Mouse (Mus musculus): ENCODE measurements at regions not wholly inside any gene's neighbourhood (a gene's known extent, or its start where the extent isn't known, plus 50 kb on each side); places are given as distances from the start of the nearest gene placed in this dataset.
A peak's percentile ranks its signal among the peaks of the same experiment; 100 is the strongest.

- intact Hi-C loops (cut with DNase I) = no loop called here
- DNase-seq = no peak
These were observed 128.7 kb upstream of the Ankrd55 start for GRCm38 (mm10) chr13:112159430-112160172.

- intact Hi-C loops (cut with DNase I) = no loop called here
- peak; percentile 82 for DNase-seq
These were observed 128.0 kb upstream of the Ankrd55 start for GRCm38 (mm10) chr13:112160173-112160641.

GRCm38 (mm10) chr13:112160726-112161125 is 127.5 kb upstream of the Ankrd55 start:
- no peak for DNase-seq
- intact Hi-C loops (cut with DNase I) = no loop called here

GRCm38 (mm10) chr13:112161886-112162285 is 126.4 kb upstream of the Ankrd55 start:
- no peak for DNase-seq
- intact Hi-C loops (cut with DNase I) = no loop called here

GRCm38 (mm10) chr13:112165921-112166320 is 122.3 kb upstream of the Ankrd55 start:
- DNase-seq = peak; percentile 18
- intact Hi-C loops (cut with DNase I) = no loop called here

- peak; percentile 59 for DNase-seq
- intact Hi-C loops (cut with DNase I) = no loop called here
These were observed 121.9 kb upstream of the Ankrd55 start for GRCm38 (mm10) chr13:112166338-112166802.

GRCm38 (mm10) chr13:112168468-112168867 is 119.8 kb upstream of the Ankrd55 start:
- intact Hi-C loops (cut with DNase I) = no loop called here
- no peak for DNase-seq

- DNase-seq = no peak
- intact Hi-C loops (cut with DNase I) = no loop called here
These were observed 117.4 kb upstream of the Ankrd55 start for GRCm38 (mm10) chr13:112170872-112171271.

- DNase-seq = no peak
- intact Hi-C loops (cut with DNase I) = no loop called here
These were observed 116.1 kb upstream of the Ankrd55 start for GRCm38 (mm10) chr13:112171940-112172715.

- intact Hi-C loops (cut with DNase I) = no loop called here
- no peak for DNase-seq
These were observed 114.3 kb upstream of the Ankrd55 start for GRCm38 (mm10) chr13:112173973-112174372.

- DNase-seq = no peak
- intact Hi-C loops (cut with DNase I) = no loop called here
These were observed 110.2 kb upstream of the Ankrd55 start for GRCm38 (mm10) chr13:112178031-112178430.

- DNase-seq = no peak
These were observed 104.3 kb upstream of the Ankrd55 start for GRCm38 (mm10) chr13:112183996-112184395.

GRCm38 (mm10) chr13:112185116-112185515 is 103.1 kb upstream of the Ankrd55 start:
- DNase-seq = no peak
- intact Hi-C loops (cut with DNase I) = no loop called here

More at GRCm38 (mm10) chr13:112183996-112184395, 104.3 kb upstream of the Ankrd55 start:
- intact Hi-C loops (cut with DNase I) = no loop called here

- no peak for DNase-seq
- intact Hi-C loops (cut with DNase I) = no loop called here
These were observed 101.0 kb upstream of the Ankrd55 start for GRCm38 (mm10) chr13:112187226-112187625.

- intact Hi-C loops (cut with DNase I) = no loop called here
- DNase-seq = peak; percentile 72
These were observed 99.9 kb upstream of the Ankrd55 start for GRCm38 (mm10) chr13:112188313-112188712.

GRCm38 (mm10) chr13:112188741-112189476 is 99.3 kb upstream of the Ankrd55 start:
- intact Hi-C loops (cut with DNase I) = no loop called here
- DNase-seq = no peak

GRCm38 (mm10) chr13:112189605-112190004 is 98.6 kb upstream of the Ankrd55 start:
- intact Hi-C loops (cut with DNase I) = no loop called here
- DNase-seq = no peak

- no peak for DNase-seq
- intact Hi-C loops (cut with DNase I) = no loop called here
These were observed 95.9 kb upstream of the Ankrd55 start for GRCm38 (mm10) chr13:112192192-112192905.

- no peak for DNase-seq
- intact Hi-C loops (cut with DNase I) = no loop called here
These were observed 94.6 kb upstream of the Ankrd55 start for GRCm38 (mm10) chr13:112193676-112194075.

GRCm38 (mm10) chr13:112194991-112195390 is 93.3 kb upstream of the Ankrd55 start:
- intact Hi-C loops (cut with DNase I) = no loop called here
- DNase-seq = no peak

Data from left cerebral cortex, postnatal 4 days (tissue).